Mouse (Mus musculus): Measurements from ENCODE around the gene Mark1. TPM values are rescaled to one million over a fixed set of nuclear protein-coding genes. Genes with fewer than 3 reads are reported as not detected.

Mark1 gene
- polyA plus RNA-seq, 1 experiment from 2014 or later: 1.6 TPM

DNA sequence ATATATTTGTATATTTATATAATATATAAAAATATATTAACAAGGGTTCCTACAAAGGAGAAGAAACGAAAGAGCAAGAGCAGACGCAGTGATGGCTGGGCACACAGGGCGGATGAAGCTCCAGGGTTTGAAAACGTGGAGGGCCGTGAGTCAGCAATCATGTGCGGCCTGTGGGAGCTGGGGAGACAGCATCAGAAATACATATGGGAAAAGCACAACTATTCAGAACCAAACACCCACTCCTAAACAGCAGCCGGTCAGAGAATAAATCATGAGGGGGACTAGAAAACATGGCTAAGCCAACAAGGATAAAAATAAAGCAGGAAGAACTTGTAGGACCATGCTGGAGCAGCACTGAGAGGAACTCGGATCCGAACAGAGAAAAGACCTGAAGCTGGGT is 142.2 kb downstream of the Mark1 start:
- H3K4me2 ChIP-seq (replicated peaks; ENCODE audit: low read depth): no peak overlapping the region
- H3K4me3 ChIP-seq (ENCODE audit: low read depth, low read length): no peak overlapping the region
- no peaks in the 10 kb centered on the region for H3K27me3 ChIP-seq (replicated peaks; ENCODE audit: control insufficient read depth, insufficient read depth, low read length)
- WGBS: 91% methylated on average over 9 of the region's 9 CpGs
- no peak overlapping the region for H3K27ac ChIP-seq (ENCODE audit: low read depth, low read length)
- TF ChIP-seq CTCF (IDR thresholded peaks at IDR 0.05; ENCODE audit: low read depth): no peak
- H3K9me3 ChIP-seq (ENCODE audit: control insufficient read depth): no peaks in the 10 kb centered on the region
- no peaks in the 10 kb centered on the region for H3K36me3 ChIP-seq (ENCODE audit: control insufficient read depth, insufficient read depth)
- no peak for ATAC-seq
- peaks cover 4% of the 10 kb centered on the region; the same call in 1 of the 2 replicates for H3K4me1 ChIP-seq (replicated peaks; ENCODE audit: control insufficient read depth, insufficient read depth, low read length)
- no peak overlapping the region for H3K9ac ChIP-seq (ENCODE audit: low read depth, low read length)

DNA sequence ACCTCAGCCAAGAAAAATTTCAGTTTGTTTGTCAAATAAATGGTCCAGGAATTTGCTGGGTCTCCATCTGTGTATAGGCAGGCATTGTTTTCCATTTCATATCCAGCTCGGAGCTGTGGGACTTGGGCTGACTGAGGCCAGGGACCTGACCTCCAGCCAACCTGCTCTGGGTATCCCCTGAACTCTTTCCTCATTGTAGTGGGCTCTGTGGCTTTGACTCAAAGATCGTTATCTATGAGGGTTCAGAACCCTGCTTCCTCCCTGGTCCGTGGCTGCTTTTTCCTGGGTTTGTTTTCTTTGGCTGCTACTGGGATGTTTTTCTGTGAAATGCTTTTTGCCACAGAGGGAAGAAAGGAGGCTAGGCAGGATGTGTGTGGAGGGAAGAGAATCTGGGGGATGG is 145.4 kb downstream of the Mark1 start:
- TF ChIP-seq CTCF (IDR thresholded peaks at IDR 0.05; ENCODE audit: low read depth): no peak
- no peak overlapping the region for H3K4me2 ChIP-seq (replicated peaks; ENCODE audit: low read depth)

DNA sequence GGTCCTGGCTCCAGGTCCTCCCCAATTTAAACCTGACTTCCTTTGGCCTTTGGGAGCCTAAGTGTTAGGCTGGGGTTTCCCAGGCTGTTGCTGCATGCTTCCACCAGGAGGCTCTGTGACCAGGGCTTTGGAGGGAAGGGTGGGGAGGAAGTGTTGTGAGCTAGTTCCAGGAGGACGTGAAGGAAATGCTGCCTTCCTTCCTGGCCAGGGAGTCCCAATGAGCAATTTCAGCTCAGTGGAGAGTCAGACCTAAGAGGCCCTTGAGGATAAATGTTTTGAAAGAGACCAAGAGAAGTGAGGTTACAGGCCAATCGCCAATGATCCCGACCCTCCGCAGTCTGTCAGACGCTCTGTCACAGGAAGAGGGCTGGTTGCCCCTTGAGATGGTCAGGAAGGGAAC is 146.0 kb downstream of the Mark1 start:
- Histone ChIP-seq H3K4me1 (replicated peaks; ENCODE audit: control insufficient read depth, insufficient read depth, low read length) (no peaks in the 10 kb centered on the region), H3K4me2 (replicated peaks; ENCODE audit: low read depth) (peak overlapping the region; percentile 49), H3K27me3 (replicated peaks; ENCODE audit: control insufficient read depth, insufficient read depth, low read length) (no peaks in the 10 kb centered on the region), H3K27ac (ENCODE audit: low read depth, low read length) (peak overlapping the region; percentile 82), H3K36me3 (ENCODE audit: control insufficient read depth, insufficient read depth) (no peaks in the 10 kb centered on the region), H3K9ac (ENCODE audit: low read depth, low read length) (no peak overlapping the region), H3K4me3 (ENCODE audit: low read depth, low read length) (no peak overlapping the region), H3K9me3 (ENCODE audit: control insufficient read depth) (no peaks in the 10 kb centered on the region)
- peak; percentile 95 for TF ChIP-seq CTCF (IDR thresholded peaks at IDR 0.05; ENCODE audit: low read depth)
- ATAC-seq: peak; percentile 39; the same call in 1 of the 2 replicates
- WGBS: 30% methylated on average over 5 of the region's 5 CpGs

More for the DNA sequence above, 145.4 kb downstream of the Mark1 start:
- no peaks in the 10 kb centered on the region for H3K4me1 ChIP-seq (replicated peaks; ENCODE audit: control insufficient read depth, insufficient read depth, low read length)
- no peak overlapping the region for H3K4me3 ChIP-seq (ENCODE audit: low read depth, low read length)
- WGBS: 56% methylated on average over 3 of the region's 3 CpGs
- no peak overlapping the region for H3K9ac ChIP-seq (ENCODE audit: low read depth, low read length)
- no peaks in the 10 kb centered on the region for H3K9me3 ChIP-seq (ENCODE audit: control insufficient read depth)
- H3K27ac ChIP-seq (ENCODE audit: low read depth, low read length): peak overlapping the region; percentile 82; the same call in 1 of the 2 replicates
- H3K27me3 ChIP-seq (replicated peaks; ENCODE audit: control insufficient read depth, insufficient read depth, low read length): no peaks in the 10 kb centered on the region
- no peaks in the 10 kb centered on the region for H3K36me3 ChIP-seq (ENCODE audit: control insufficient read depth, insufficient read depth)
- ATAC-seq: no peak

DNA sequence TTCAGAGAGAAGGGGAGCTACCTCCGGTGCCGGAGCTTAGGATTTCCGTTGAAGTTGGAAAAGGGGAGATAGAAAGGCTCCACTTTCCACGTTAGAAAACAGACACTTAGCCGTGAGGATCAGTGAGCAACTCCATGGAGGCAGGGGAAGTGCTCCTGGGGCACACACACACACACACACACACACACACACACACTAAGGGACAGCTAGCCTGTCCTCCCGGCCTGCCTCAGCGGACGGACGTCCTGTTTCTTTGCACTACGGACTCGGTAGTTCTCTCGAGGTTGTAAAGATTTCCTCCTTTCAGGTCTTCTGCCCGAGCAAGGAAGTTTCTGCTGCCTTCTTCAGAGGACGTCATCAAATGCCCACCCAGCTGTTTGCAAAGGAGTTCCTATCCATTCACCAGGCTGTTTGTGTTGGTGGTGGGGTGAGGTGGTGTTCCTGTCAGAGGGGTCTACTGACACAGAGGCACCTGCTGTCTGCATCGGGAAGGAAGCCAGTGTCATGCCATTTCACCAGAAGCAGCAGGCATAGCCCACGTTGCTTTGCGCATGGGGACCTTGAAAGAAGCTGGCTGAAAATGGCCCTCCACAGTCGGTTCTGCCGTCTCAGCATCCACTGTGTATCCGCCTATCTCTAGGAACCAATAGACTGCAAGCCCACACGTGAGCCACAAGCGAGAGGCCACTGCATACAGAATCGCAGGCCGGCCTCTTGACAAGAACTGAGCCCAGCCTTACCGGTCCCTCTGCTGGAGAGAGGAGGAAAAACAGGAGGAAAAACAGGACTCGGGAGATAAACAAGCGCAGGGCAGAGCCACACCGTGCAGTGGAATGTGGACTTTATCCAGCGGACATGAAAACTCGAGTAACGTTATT is 147.4 kb downstream of the Mark1 start:
- Histone ChIP-seq H3K27ac (ENCODE audit: low read depth, low read length) (peak overlapping the region; percentile 82), H3K4me3 (ENCODE audit: low read depth, low read length) (no peak overlapping the region), H3K36me3 (ENCODE audit: control insufficient read depth, insufficient read depth) (no peaks in the 10 kb centered on the region), H3K4me2 (replicated peaks; ENCODE audit: low read depth) (peak overlapping the region; percentile 49), H3K9ac (ENCODE audit: low read depth, low read length) (peak overlapping the region; percentile 18; the same call in 1 of the 2 replicates), H3K27me3 (replicated peaks; ENCODE audit: control insufficient read depth, insufficient read depth, low read length) (no peaks in the 10 kb centered on the region), H3K4me1 (replicated peaks; ENCODE audit: control insufficient read depth, insufficient read depth, low read length) (no peaks in the 10 kb centered on the region), H3K9me3 (ENCODE audit: control insufficient read depth) (no peaks in the 10 kb centered on the region)
- TF ChIP-seq CTCF (IDR thresholded peaks at IDR 0.05; ENCODE audit: low read depth): peak; percentile 91
- WGBS: 6% methylated on average over 31 of the region's 31 CpGs
- ATAC-seq: peak; percentile 91

DNA sequence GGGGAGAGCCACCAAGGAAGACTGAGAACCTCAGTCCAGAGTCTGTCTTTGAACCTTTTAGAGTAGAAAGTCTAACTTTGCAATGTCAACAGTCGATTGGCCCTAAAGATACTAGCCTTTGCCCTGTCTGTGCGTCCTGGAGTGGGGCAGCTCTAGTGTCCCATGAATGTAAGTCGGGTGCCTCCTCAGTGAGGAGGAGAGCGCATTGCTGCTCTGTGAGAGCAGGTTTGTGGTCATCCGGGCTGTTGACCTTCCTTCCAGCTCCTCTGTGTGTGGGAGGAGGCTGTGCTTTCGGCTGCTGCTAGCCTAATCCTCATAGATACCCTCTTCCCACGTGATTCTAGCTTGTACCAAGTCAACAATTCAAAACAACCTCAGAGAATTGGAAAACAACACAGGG is 148.2 kb downstream of the Mark1 start:
- Histone ChIP-seq H3K4me1 (replicated peaks; ENCODE audit: control insufficient read depth, insufficient read depth, low read length) (no peaks in the 10 kb centered on the region), H3K4me2 (replicated peaks; ENCODE audit: low read depth) (no peak overlapping the region), H3K9ac (ENCODE audit: low read depth, low read length) (no peak overlapping the region; the same call in 1 of the 2 replicates), H3K27me3 (replicated peaks; ENCODE audit: control insufficient read depth, insufficient read depth, low read length) (no peaks in the 10 kb centered on the region), H3K27ac (ENCODE audit: low read depth, low read length) (peak overlapping the region; percentile 82), H3K4me3 (ENCODE audit: low read depth, low read length) (no peak overlapping the region), H3K36me3 (ENCODE audit: control insufficient read depth, insufficient read depth) (no peaks in the 10 kb centered on the region), H3K9me3 (ENCODE audit: control insufficient read depth) (no peaks in the 10 kb centered on the region)
- no peak for TF ChIP-seq CTCF (IDR thresholded peaks at IDR 0.05; ENCODE audit: low read depth)
- ATAC-seq: 0 out of 2 replicates have a peak, but pooled peaks have one; percentile 14
- 24% methylated on average over 7 of the region's 7 CpGs for WGBS

DNA sequence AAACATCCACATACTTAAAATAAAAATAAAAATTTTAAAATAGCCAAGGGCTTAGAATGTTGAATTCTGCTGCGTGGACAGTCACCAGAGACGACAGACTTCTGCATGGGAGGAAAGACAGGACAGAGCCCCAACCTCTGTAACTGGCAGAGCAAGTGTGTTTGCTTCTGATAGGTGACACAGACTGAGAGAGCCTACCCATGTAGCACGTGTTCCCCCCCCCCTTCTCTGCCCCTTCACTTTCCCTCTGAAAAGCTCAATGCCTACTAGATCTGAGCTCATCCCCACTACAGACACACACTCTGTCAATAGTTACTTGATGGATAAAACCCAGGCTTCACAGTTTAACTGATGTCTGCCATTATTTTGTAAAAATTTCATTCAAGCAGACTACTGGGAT is 152.4 kb downstream of the Mark1 start:
- H3K27ac ChIP-seq (ENCODE audit: low read depth, low read length): no peak overlapping the region
- no peak for ATAC-seq
- no peaks in the 10 kb centered on the region for H3K27me3 ChIP-seq (replicated peaks; ENCODE audit: control insufficient read depth, insufficient read depth, low read length)
- peak overlapping the region; percentile 88 for H3K4me2 ChIP-seq (replicated peaks; ENCODE audit: low read depth)
- H3K9ac ChIP-seq (ENCODE audit: low read depth, low read length): no peak overlapping the region
- no peak overlapping the region for H3K4me3 ChIP-seq (ENCODE audit: low read depth, low read length)
- 40% methylated on average over 3 of the region's 3 CpGs for WGBS
- no peaks in the 10 kb centered on the region for H3K36me3 ChIP-seq (ENCODE audit: control insufficient read depth, insufficient read depth)
- H3K4me1 ChIP-seq (replicated peaks; ENCODE audit: control insufficient read depth, insufficient read depth, low read length): 0 out of 2 replicates have a peak, but pooled peaks cover 7% of the 10 kb centered on the region
- H3K9me3 ChIP-seq (ENCODE audit: control insufficient read depth): no peaks in the 10 kb centered on the region
- no peak for TF ChIP-seq CTCF (IDR thresholded peaks at IDR 0.05; ENCODE audit: low read depth)

Other genes with a start within 250 kb of the Mark1 start
- gene Marc1, start 188.3 kb downstream of the Mark1 start, polyA plus RNA-seq (2015; fragmentation: Nextera tagmentation; extraction: Ambion mirVana): 1.5 and 1.6 TPM in 2 replicates
- 555 and 620 TPM in 2 replicates for gene Marc2, start 153.1 kb downstream of the Mark1 start, polyA plus RNA-seq (2015; fragmentation: Nextera tagmentation; extraction: Ambion mirVana)
- gene C130074G19Rik, start 116.4 kb downstream of the Mark1 start, polyA plus RNA-seq (2015; fragmentation: Nextera tagmentation; extraction: Ambion mirVana): 6.3 and 6.4 TPM in 2 replicates
- gene Rab3gap2, start 204.5 kb upstream of the Mark1 start, polyA plus RNA-seq (2015; fragmentation: Nextera tagmentation; extraction: Ambion mirVana): 15.8 and 17.0 TPM in 2 replicates